Mouse (Mus musculus) G1E-ER4 (cell line): ENCODE measurements around the gene Mrpl12. TPM values are rescaled to one million over a fixed set of nuclear protein-coding genes. Genes with fewer than 3 reads are reported as not detected.

Source experiments
- GATA1 ChIP-seq: IDR thresholded peaks from one replicate; pipeline ENCODE4 v1.8.0; 2012; ENCODE audit warnings: low read length, inconsistent platforms
- polyA plus RNA-seq: library from polyadenylated mRNA; stranded (reverse); fragments of >175 nt; gene quantifications from 2 replicates; pipeline ENCODE4 v1.2.3, GENCODE M21; 2012

The Mrpl12 gene
- polyA plus RNA-seq, 1 experiment: 743 TPM

DNA sequence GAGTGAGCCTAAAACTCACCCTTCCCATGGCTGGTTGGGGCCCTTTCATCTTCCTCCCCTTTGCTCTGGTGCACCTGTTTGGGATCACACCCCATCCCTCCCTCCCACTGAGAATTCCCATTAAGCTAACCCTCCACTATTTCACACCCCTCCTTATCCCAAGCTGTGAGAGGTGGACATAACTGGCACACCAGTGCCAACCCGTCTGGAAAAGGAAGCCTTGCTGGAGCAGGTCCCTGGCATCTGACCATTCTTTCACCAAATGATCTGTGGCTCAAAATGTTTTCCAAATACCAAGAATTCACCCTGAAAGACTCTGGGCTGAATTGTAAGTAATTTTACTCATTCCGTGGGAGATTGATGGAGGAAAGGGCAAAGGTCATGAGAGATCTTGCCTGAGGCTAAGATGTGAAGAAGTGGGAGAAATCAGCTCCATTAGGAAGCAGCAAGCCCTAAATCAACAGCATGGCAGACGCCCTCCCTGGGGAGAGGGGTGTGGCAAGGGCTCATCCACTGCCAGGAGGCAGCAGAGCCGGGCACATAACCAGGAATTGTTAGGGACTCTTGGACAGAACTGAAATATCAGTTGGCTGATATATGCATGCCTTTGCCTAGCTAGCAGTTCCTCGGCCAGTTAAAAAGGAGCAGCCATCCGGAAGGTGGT is 28.5 kb downstream of the Mrpl12 start:
- TF ChIP-seq GATA1: no peak

DNA sequence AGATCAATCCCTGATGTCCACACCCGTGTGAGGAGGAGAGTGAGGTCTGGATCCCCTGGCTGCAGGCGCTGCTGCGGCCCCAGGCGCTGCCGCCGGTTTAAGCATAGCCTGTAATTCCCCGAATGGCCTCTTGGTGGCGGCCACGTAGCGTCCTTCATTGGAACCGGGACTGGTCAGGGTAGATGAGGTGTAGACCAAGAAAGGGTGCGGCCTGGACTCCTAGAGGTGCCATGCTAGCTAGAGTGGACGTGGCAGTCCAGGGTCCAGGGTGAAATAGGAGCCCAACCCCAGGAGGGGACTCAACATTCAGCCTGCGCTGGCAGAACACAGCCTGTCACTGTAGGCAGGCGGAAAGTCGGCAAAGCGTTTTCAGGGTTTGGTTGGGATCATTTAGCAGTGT is 31.2 kb downstream of the Mrpl12 start:
- no peak for TF ChIP-seq GATA1

DNA sequence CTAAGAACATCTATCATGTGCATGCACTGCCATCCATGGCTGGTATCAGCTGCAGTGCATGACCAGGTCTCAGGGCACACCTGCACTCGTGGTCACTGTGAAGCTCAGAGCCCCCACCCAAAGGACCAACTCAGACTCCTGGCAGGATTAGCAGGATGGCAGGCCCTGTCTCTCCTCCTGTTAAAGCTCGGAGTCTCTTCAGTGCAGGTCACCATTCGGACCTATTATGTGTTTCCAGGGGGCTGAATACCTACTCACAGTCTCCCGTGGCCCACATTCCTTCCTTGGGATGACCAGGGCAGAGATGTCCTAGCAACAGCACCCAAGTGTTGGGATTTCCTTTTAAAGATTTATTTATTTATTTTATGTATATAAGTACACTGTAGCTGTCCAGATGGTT is 32.7 kb downstream of the Mrpl12 start:
- TF ChIP-seq GATA1: no peak

DNA sequence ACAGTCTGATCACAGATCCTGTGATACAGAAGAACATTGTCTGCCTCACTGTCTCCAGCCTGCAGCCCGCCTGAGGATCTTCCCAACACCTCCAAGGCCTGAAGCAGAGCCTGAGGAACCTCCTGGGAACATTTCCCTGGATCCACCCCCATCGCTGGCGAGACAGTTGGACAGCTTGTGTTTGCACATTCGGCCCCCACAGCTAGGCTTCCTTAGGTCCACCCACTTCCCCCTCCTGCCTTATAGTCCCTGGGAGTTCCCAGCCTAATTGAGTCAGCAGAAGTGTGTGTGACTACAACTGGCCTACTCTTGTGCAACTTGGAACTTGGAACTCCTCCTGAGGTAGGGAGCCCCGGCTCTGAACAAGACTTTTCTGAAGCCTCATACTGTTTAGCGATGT is 33.6 kb downstream of the Mrpl12 start:
- no peak for TF ChIP-seq GATA1

DNA sequence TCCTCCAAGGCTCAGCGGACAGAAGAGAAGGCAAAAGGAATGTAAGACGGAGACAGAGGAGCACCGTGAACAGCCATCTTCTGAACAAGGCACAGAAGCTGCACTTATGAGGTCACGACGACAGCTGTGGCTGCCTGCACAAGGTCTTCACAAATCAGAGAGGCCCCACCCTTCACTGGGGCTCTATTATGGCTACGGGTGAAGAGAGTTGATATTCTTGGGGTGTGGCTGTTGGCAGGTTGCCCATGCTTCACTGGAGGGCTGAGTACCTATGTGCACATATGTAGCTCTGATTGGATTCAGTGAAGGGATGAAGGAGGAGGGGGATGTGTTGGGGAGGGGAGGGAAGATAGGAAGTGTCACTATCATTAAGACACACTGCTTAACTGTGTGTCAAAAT is 34.1 kb downstream of the Mrpl12 start:
- no peak for TF ChIP-seq GATA1

DNA sequence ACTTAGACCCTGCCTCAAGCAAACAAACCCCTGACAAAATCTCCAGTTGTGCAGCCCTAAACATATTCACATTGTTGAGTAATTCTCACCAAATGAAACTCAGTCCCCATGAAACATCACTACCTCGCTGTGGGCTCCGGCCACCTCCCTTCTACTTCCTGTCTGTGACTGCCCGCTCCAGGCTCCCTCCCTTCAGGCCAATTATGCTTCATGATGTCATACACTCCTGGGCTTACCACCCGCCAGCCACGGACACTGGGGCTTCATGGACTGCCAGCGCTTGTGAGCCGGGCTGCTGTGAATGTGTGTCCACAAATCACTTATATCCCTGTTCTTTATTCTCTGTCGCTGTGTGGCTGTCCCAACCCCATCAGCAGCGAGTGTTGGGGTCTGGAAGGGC is 35.3 kb downstream of the Mrpl12 start:
- no peak for TF ChIP-seq GATA1

DNA sequence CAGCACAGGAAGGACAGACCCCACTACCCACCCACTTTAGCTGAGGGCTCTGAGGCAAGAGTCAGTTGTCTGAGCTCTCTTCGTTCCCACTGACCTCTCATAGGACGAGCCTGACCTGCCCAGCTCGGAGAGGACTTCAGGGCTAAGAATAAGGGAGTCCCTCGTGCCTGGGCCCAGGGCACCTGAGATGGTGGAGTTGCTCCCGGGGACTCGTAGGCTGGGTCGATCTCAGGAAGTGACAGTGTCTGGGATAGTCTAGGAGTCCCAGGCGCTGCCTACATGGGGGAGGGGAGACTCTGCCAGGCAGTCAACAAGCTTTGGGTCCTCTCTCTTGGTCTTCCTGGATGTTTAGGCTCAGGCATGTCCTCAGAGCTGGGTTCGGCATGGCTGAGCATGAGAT is 36.1 kb downstream of the Mrpl12 start:
- TF ChIP-seq GATA1: no peak

DNA sequence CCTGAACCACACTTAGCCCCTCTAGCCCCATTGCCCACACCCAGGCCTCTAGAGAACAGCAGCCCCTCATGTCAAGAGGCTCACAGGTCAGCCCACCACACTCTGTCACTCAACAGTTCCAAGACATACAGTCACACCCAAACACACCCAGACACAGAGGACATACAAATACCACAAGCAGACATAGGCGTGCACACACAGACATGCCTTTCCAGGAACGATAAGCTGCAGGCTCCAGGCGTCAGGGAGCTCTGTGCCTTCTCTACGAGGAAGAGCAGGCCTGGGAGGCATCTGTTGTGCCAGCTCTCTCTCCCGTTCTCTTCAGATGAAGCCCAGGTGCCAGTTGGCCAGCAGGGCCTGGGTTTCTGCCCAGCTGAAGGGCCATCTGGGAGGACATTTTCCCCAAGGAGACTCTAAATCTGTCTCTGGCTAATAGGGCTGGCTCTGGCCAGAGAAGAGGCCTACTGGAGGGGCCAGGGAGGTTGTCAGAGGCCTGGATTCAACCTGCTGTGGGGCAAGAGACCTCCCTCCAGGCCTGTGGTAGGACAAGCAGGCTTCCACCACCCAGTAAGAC is 36.6 kb downstream of the Mrpl12 start:
- TF ChIP-seq GATA1: no peak

DNA sequence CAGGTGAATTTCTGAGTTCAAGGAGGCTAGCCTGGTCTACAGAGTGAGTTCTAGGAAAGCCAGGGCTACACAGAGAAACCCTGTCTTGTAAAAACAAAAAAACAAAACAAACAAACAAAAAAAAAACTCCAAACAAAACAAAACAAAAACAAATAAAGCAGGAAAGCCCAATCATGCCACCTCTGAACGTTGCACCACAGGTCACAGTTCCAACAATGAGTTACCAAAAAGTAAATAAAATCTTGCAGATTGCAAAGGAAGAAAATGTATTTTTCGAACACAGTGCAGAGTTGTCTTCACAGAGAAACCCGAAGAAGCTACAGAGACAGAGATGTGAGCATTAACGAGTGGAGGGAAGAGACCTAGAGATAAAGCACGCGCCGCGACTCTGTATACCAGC is 38.2 kb downstream of the Mrpl12 start:
- no peak for TF ChIP-seq GATA1

DNA sequence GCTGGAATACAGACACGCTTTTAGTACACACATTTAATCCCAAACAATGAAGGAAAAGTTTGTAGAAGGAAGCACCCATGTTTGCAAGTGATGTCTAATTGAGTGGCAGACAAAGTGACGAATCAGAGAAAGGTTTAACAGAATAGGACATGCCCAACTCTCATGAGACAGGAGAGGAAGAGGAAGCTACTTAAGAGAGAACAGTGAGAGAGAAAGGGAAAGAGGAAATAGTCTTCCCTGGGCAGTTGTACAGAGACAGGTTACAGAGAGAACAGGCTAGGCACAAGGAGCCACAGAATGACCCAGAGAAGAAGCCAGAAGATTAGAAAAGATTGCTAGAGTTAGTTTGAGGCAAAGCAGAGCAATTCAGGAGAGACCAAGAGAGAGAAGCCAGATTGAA is 41.5 kb downstream of the Mrpl12 start:
- TF ChIP-seq GATA1: no peak

DNA sequence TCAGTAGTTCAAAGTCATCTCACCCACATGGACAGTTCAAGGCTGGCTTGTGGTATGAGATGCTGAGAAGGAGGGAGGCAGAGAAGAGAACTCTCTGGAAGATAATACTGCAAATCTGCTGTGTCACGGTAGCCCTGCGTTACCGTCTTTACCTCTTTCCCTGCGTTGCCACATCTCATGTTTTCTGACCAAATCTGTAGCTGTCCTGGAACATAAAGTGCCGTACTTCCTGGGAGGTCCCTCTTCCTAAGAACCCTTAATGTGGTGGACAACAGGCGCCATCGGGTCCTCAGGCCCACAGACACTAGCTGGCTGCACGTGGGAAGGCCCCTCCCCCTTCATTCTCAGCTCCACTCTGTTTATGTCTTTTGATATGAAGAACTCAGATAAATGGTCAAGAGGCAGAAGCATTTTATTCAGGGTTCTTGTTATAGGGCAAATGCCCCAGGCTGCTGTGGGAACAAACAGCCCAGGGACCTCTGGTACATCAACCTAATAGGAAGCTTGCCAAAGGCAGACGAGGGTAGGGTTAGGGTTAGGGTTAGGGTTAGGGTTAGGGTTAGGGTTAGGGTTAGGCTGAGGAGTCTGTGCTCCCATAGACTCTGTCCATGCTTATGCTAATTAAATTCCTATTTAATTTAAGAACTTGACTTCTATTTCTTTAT is 43.4 kb downstream of the Mrpl12 start:
- TF ChIP-seq GATA1: no peak

DNA sequence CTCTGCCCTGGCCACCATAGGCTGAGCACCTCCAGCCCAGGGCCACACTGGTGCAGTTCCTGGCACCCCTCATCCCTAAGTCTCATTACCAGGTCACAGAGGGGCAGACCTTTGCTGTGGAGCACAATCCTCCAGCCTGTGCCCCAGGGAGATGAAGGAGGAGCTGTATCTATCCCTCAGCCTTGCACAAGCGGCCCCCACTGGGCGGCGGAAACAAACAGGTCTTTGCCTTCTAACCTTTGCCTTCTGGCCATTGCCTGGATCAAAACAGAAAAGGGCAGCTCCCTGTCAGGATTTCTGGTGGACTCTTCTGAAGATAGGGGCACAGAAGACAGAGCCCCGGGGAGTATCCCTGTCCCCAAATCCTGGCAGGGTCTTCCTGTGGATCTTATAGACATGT is 44.5 kb downstream of the Mrpl12 start:
- TF ChIP-seq GATA1: no peak

DNA sequence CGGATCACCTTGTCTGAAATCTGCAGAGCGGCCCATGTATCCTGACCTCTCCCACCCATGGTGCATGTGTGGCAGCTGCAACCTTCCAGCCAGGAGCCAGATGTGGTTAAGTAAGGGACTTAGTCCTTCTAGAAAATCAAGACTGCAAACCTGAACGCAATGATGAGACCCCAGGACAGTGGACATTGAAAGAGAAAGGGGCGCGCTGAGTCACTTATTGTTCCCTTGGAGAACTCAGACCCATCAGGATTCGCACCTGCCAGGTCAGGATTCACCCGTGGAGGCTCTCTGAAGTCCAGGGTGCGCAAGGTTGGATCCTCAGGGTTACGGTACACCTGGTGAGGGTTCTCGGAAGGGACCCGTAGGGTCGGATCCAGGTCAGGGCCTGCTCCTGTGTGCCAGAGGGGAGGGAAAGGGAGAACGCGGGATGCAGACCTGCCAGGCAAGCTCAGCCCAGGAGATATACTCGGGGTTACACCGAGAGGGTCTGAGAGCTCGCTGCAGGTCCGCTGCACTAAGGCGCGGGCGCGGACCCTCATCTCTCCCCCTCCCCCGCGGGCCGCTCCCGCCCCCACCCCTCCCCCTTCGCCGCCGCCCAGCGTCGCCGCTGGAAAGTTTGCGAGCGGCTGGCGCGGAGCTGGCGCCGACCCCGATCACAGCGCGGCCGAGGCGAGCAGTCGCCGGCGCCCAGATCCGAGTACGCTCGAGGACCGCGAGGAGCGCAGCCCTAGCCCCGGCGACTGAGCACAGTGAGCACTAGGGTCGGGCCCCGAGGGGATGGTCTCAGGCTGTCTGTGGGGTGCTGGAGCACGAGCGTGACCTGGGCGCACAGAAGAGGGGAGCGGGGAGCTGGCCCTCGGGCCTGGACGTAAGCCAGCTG is 45.9 kb downstream of the Mrpl12 start, which contains the start of gene Gcgr:
Gcgr (plus strand) TSS at position 615 of the 880 bp plus-strand sequence.
- no peak for TF ChIP-seq GATA1

DNA sequence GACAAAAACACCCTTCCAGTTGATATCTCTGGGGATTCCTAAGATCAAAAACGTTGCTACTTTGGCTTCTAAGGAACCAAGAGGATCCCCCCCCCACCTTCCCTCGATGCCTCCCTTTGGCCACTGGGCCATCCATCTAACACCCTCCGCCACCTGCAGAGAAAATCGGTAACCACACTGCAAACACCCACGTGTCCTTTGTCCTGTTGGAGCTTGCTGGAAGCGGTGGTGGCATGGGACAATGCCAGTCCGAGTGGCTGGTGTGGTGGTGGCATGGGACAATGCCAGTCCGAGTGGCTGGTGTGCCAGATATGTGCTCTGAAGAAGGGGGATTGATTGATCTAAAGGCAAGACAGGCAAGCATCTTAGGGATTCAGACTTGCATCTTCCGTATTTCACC is 47.2 kb downstream of the Mrpl12 start:
- no peak for TF ChIP-seq GATA1

DNA sequence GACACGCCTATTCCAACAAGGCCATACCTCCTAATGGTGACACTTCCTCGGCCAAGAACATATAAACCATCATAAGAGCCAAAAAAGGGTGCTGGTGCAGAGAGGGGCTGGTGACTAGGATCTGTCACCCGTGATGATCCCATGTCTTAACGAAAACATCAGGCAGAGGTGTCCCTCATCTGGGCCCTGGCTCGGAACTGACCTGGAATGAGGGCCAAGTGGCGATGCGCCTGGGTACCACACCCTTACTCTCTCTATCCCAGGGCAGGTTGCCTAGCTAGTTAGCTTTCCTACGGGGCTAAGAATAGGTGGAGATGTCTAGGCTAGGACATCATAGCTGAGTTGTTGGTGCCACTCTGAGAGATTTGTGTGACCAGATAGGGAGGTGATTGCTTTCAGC is 49.7 kb downstream of the Mrpl12 start:
- no peak for TF ChIP-seq GATA1

DNA sequence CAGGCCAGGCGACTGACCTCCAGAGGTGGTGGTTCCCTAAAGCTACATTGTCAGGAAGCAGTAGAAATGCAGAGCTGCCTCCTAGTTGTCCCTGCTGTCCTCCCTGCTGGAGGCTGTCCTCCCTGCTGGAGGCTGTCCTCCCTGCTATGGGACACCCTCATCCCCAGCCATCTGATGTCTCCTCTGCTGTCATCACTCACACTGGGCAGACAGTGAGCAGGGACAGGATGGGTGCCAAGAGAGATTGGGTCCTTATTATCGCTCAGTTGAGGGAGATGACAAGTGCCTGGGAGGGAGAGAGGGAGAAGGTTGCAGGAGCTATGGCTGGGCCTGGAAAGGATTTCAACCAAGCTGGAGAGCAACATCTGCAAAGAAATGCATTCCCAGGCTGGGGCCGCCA is 50.7 kb downstream of the Mrpl12 start:
- TF ChIP-seq GATA1: no peak
